Mouse (Mus musculus) hindbrain, embryonic 15.5 days (tissue): Measurements from ENCODE around the gene Setd1a. TPM values are rescaled to one million over a fixed set of nuclear protein-coding genes. Genes with fewer than 3 reads are reported as not detected.

ENCODE experiments used
- ATAC-seq: fragments of 200-750 bp; cut with Nextera tagmentation; 2 replicates; pipeline ENCODE4 v1.8.0; 2017; ENCODE audit warnings: low read depth, moderate number of reproducible peaks, moderate TSS enrichment; ENCODE audit not compliant: low FRiP score
- H3K27ac ChIP-seq: fragments of 300-500 bp; sonication (generic); replicated peaks from 2 replicates; pipeline ENCODE4 v1.5.1; 2015; ENCODE audit warnings: mild to moderate bottlenecking, inconsistent platforms
- H3K27me3 ChIP-seq: fragments of 300-500 bp; sonication (generic); 2 replicates; pipeline ENCODE4 v1.6.1; 2015; ENCODE audit warnings: control low read depth, inconsistent platforms
- H3K36me3 ChIP-seq: fragments of 300-500 bp; sonication (generic); 2 replicates; pipeline ENCODE4 v1.6.1; 2015; ENCODE audit warnings: control low read depth, inconsistent platforms
- H3K4me1 ChIP-seq: fragments of 300-500 bp; sonication (generic); replicated peaks from 2 replicates; pipeline ENCODE4 v1.6.1; 2015; ENCODE audit warnings: control low read depth, inconsistent platforms
- H3K4me2 ChIP-seq: fragments of 300-500 bp; sonication (generic); 2 replicates; pipeline ENCODE4 v1.6.1; 2015; ENCODE audit warnings: moderate library complexity, mild to moderate bottlenecking, inconsistent platforms
- H3K4me3 ChIP-seq: fragments of 300-500 bp; sonication (generic); 2 replicates; pipeline ENCODE4 v1.5.1; 2015; ENCODE audit warnings: mild to moderate bottlenecking, inconsistent platforms
- H3K9ac ChIP-seq: fragments of 300-500 bp; sonication (generic); 2 replicates; pipeline ENCODE4 v1.6.1; 2015; ENCODE audit warnings: inconsistent platforms
- H3K9me3 ChIP-seq: fragments of 300-500 bp; sonication (generic); 2 replicates; pipeline ENCODE4 v1.6.1; 2016; ENCODE audit warnings: control low read depth, inconsistent platforms
- WGBS: fragments of 180-500 bp; shearing (Covaris S2); methylation state at CpG from one replicate; pipeline ENCODE4 v1.1.7; 2015; 5-methylcytosine and 5-hydroxymethylcytosine counted together
- polyA plus RNA-seq: library from polyadenylated mRNA; unstranded; fragments of >200 nt; fragmentation: Nextera tagmentation; extraction: Ambion mirVana; gene quantifications from 2 replicates; pipeline ENCODE4 v1.2.1, GENCODE M21; 2015

The Setd1a gene
- polyA plus RNA-seq, 1 experiment from 2014 or later, result 20.0 TPM

GRCm38 (mm10) chr7:127750131-127751127 is 26.0 kb upstream of the Setd1a start:
- WGBS, result 90% methylated on average over 19 of the region's 19 CpGs
- H3K27ac ChIP-seq, result no peak overlapping the region
- H3K4me1 ChIP-seq, result peaks cover 28% of the 10 kb centered on the region
- H3K36me3 ChIP-seq, result peaks cover 67% of the 10 kb centered on the region
- no peak for ATAC-seq
- H3K9ac ChIP-seq, result no peak overlapping the region
- H3K9me3 ChIP-seq, result no peaks in the 10 kb centered on the region
- H3K27me3 ChIP-seq, result no peaks in the 10 kb centered on the region
- H3K4me2 ChIP-seq, result no peak overlapping the region
- H3K4me3 ChIP-seq, result no peak overlapping the region

DNA sequence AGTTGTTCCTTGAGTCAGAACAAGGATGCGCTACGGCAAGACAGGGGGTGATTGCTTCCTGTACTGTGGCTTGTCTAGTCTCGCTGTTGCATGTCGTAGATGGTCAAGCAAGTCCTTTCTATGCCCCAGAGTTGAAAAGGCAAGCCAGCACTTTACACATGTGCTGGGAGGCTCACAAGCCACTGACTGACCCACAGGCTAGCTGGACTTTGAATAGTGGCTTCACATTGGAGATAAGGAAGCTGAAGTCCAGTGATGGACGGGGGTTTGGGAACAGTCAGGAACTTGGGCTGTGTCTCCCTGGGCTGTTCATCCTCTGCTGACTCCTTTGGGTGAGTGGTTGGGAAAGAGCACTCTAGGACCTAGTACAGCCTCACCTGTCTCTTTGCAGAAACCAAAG is 24.9 kb upstream of the Setd1a start:
- no peak overlapping the region for H3K4me3 ChIP-seq
- ATAC-seq, result no peak
- WGBS, result 96% methylated on average over 5 of the region's 5 CpGs
- no peak overlapping the region for H3K9ac ChIP-seq
- H3K4me1 ChIP-seq, result peaks cover 39% of the 10 kb centered on the region
- peaks cover 70% of the 10 kb centered on the region for H3K36me3 ChIP-seq
- no peak overlapping the region for H3K4me2 ChIP-seq
- no peaks in the 10 kb centered on the region for H3K9me3 ChIP-seq
- H3K27ac ChIP-seq, result no peak overlapping the region
- no peaks in the 10 kb centered on the region for H3K27me3 ChIP-seq

GRCm38 (mm10) chr7:127752069-127752468 is 24.4 kb upstream of the Setd1a start:
- Histone ChIP-seq H3K36me3 (peaks cover 75% of the 10 kb centered on the region), H3K27me3 (no peaks in the 10 kb centered on the region), H3K9ac (no peak overlapping the region), H3K4me1 (peaks cover 42% of the 10 kb centered on the region), H3K27ac (no peak overlapping the region), H3K4me2 (no peak overlapping the region), H3K4me3 (no peak overlapping the region), H3K9me3 (no peaks in the 10 kb centered on the region)
- ATAC-seq, result no peak
- 95% methylated on average over 27 of the region's 27 CpGs for WGBS

DNA sequence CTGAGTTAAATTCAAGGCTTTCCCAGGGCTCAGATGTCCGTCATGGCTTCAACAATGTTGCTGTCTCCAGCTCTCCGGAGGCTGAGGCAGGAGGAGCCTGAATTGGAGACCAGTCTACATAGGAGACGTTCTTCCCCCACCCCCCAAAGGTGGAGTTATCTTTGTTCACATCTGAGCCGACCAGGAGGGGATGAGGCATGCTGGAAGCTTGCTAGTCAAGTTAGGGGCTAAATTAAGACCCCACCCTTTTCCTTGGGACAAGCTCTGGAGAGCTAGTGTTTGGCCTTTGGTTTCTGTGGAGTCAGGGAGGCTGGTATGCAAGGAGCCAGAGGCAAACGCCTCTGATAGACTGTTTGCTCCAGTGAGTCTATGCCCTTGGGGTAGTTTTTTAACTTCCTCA is 23.3 kb upstream of the Setd1a start:
- 86% methylated on average over 5 of the region's 5 CpGs for WGBS
- ATAC-seq, result no peak

GRCm38 (mm10) chr7:127753741-127754140 is 22.7 kb upstream of the Setd1a start:
- H3K4me1 ChIP-seq, result peaks cover 28% of the 10 kb centered on the region
- WGBS, result 92% methylated on average over 7 of the region's 7 CpGs

More for the DNA sequence above, 23.3 kb upstream of the Setd1a start:
- Histone ChIP-seq H3K4me2 (no peak overlapping the region), H3K27me3 (no peaks in the 10 kb centered on the region), H3K27ac (no peak overlapping the region), H3K4me1 (peaks cover 31% of the 10 kb centered on the region), H3K4me3 (no peak overlapping the region), H3K36me3 (peaks cover 84% of the 10 kb centered on the region), H3K9me3 (no peaks in the 10 kb centered on the region), H3K9ac (no peak overlapping the region)

DNA sequence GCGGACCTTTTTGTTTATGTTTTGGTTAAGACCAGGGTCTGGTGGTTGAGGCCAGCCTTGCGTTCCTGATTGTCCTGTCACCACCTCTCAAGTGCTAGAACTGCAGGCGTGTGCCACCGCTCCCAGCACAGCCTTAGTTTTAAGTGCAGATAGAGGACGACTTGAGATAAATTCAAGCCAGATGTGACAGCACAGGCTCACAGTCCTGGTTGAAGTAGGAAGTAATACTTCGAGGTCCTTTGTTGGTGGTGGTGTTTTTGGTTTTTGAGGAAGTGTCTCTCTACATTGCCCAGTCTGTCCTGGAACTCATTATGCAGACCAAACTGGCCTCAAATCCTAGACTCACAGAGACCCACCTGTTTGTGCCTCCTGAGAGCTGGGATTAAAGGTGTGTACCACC is 16.8 kb upstream of the Setd1a start:
- Histone ChIP-seq H3K36me3 (peaks cover 65% of the 10 kb centered on the region), H3K9ac (no peak overlapping the region)
- 83% methylated on average over 6 of the region's 6 CpGs for WGBS

More at GRCm38 (mm10) chr7:127753741-127754140, 22.7 kb upstream of the Setd1a start:
- no peaks in the 10 kb centered on the region for H3K27me3 ChIP-seq
- no peak overlapping the region for H3K27ac ChIP-seq
- H3K36me3 ChIP-seq, result peaks cover 81% of the 10 kb centered on the region
- H3K9me3 ChIP-seq, result no peaks in the 10 kb centered on the region
- no peak overlapping the region for H3K4me3 ChIP-seq
- ATAC-seq, result no peak
- H3K4me2 ChIP-seq, result no peak overlapping the region
- H3K9ac ChIP-seq, result no peak overlapping the region

GRCm38 (mm10) chr7:127760478-127760877 is 16.0 kb upstream of the Setd1a start:
- Histone ChIP-seq H3K9me3 (no peaks in the 10 kb centered on the region), H3K36me3 (peaks cover 66% of the 10 kb centered on the region), H3K4me1 (peaks cover 14% of the 10 kb centered on the region; the same call in 1 of the 2 replicates), H3K4me2 (no peak overlapping the region), H3K4me3 (no peak overlapping the region), H3K27me3 (no peaks in the 10 kb centered on the region), H3K27ac (no peak overlapping the region), H3K9ac (no peak overlapping the region)
- 86% methylated on average over 3 of the region's 3 CpGs for WGBS
- ATAC-seq, result no peak

More for the DNA sequence above, 16.8 kb upstream of the Setd1a start:
- ATAC-seq, result no peak
- H3K4me1 ChIP-seq, result peaks cover 14% of the 10 kb centered on the region; the same call in 1 of the 2 replicates
- no peak overlapping the region for H3K4me2 ChIP-seq
- H3K27ac ChIP-seq, result no peak overlapping the region
- H3K4me3 ChIP-seq, result no peak overlapping the region
- no peaks in the 10 kb centered on the region for H3K9me3 ChIP-seq
- H3K27me3 ChIP-seq, result no peaks in the 10 kb centered on the region

GRCm38 (mm10) chr7:127761026-127761425 is 15.4 kb upstream of the Setd1a start:
- H3K36me3 ChIP-seq, result peaks cover 71% of the 10 kb centered on the region
- H3K9ac ChIP-seq, result no peak overlapping the region
- 43% methylated on average over 7 of the region's 7 CpGs for WGBS
- H3K9me3 ChIP-seq, result no peaks in the 10 kb centered on the region
- H3K4me1 ChIP-seq, result peaks cover 9% of the 10 kb centered on the region; the same call in 1 of the 2 replicates
- no peaks in the 10 kb centered on the region for H3K27me3 ChIP-seq
- H3K4me2 ChIP-seq, result no peak overlapping the region
- no peak for ATAC-seq
- H3K4me3 ChIP-seq, result no peak overlapping the region
- no peak overlapping the region for H3K27ac ChIP-seq

DNA sequence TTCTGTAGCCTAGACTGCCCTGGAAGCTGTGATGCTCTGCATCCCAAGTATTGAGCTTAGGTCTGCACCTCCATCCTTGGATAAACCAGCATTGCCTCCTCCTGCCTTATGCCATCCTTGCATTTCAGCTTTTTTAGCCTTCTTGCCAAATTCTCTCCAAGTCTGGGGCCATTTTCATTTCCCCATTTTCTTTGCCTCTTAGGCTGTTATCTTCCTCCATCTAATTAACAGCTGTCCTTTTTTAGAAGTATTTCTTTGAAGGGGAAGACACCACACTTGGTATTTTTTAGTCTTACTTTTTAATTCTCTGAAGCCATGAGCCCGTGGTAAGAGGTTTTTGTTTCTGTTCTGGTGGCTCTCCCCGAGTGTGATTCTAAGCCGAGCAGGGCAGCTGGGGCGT is 12.8 kb upstream of the Setd1a start:
- no peak overlapping the region for H3K4me2 ChIP-seq
- H3K4me3 ChIP-seq, result no peak overlapping the region
- peaks cover 3% of the 10 kb centered on the region for H3K4me1 ChIP-seq
- no peak for ATAC-seq
- no peak overlapping the region for H3K27ac ChIP-seq
- 91% methylated on average over 4 of the region's 4 CpGs for WGBS
- H3K9ac ChIP-seq, result no peak overlapping the region
- no peaks in the 10 kb centered on the region for H3K27me3 ChIP-seq
- H3K9me3 ChIP-seq, result no peaks in the 10 kb centered on the region
- peaks cover 73% of the 10 kb centered on the region for H3K36me3 ChIP-seq

GRCm38 (mm10) chr7:127765756-127766155 is 10.7 kb upstream of the Setd1a start:
- Histone ChIP-seq H3K4me2 (no peak overlapping the region), H3K4me1 (peaks cover 24% of the 10 kb centered on the region), H3K9ac (no peak overlapping the region), H3K27ac (no peak overlapping the region), H3K4me3 (no peak overlapping the region), H3K36me3 (peaks cover 63% of the 10 kb centered on the region), H3K27me3 (no peaks in the 10 kb centered on the region), H3K9me3 (no peaks in the 10 kb centered on the region)
- no peak for ATAC-seq
- 93% methylated on average over 2 of the region's 2 CpGs for WGBS

DNA sequence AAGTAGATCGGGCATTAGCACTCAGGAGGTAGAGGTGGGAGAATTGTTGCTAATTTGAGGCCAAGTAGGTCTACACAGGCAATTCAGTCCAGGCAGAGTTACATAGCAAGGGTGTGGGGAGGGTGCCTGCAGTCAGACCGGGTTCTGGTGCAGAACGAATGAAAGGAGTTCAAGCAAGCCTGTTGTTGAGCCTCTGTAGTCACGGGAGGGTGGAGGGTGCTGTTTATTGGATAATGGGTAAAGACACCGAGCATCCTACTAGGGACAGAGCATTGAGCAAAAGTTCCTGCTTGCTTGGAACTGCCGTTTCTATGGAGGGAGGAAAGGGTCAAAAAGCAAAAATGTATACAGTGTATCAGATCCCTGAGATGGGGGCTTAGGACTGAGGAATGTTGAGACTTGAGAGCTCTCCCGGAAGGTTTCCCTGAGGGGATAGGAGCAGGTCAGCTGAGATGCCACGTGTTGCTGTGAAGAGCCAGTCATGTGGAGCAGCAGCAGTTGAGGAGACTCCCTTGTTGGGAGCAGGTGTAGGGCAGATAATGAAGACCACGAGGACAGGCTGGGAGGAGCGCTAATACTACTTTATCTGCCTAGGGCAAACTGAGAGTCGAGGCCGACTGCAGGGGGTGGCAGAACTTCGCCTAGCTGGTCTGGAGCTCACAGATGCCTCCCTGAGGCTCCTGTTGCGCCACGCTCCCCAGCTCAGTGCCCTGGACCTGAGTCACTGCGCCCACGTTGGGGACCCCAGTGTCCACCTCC is 9.4 kb upstream of the Setd1a start:
- H3K9me3 ChIP-seq, result no peaks in the 10 kb centered on the region
- H3K9ac ChIP-seq, result no peak overlapping the region
- H3K27ac ChIP-seq, result no peak overlapping the region
- no peak overlapping the region for H3K4me3 ChIP-seq
- H3K4me2 ChIP-seq, result no peak overlapping the region
- H3K27me3 ChIP-seq, result no peaks in the 10 kb centered on the region
- H3K36me3 ChIP-seq, result peaks cover 55% of the 10 kb centered on the region
- 80% methylated on average over 17 of the region's 17 CpGs for WGBS
- ATAC-seq, result no peak
- peaks cover 27% of the 10 kb centered on the region for H3K4me1 ChIP-seq
